Mouse (Mus musculus) limb, embryonic 12.5 days (tissue): ENCODE measurements around the gene Clec11a. TPM values are rescaled to one million over a fixed set of nuclear protein-coding genes. Genes with fewer than 3 reads are reported as not detected.
"Not testable (repeated sequence)": the region's sequence is repeated elsewhere in the genome, so short reads cannot be mapped to it uniquely, and the experiment has no call there.

Source experiments
- ATAC-seq: fragments of 200-750 bp; cut with Nextera tagmentation; 2 replicates; pipeline ENCODE4 v1.8.0; 2017; ENCODE audit warnings: low read depth, moderate TSS enrichment; ENCODE audit not compliant: insufficient number of reproducible peaks, insufficient read depth, low FRiP score, low TSS enrichment
- H3K27ac ChIP-seq: fragments of 300-500 bp; sonication (generic); 2 replicates; pipeline ENCODE4 v1.5.1; 2016; ENCODE audit warnings: mild to moderate bottlenecking, moderate library complexity
- H3K27me3 ChIP-seq: fragments of 300-500 bp; sonication (generic); 2 replicates; pipeline ENCODE4 v1.6.1; 2016; ENCODE audit warnings: mild to moderate bottlenecking, moderate library complexity
- H3K36me3 ChIP-seq: fragments of 300-500 bp; sonication (generic); 2 replicates; pipeline ENCODE4 v1.6.1; 2016; ENCODE audit warnings: mild to moderate bottlenecking, moderate library complexity
- H3K4me1 ChIP-seq: fragments of 300-500 bp; sonication (generic); replicated peaks from 2 replicates; pipeline ENCODE4 v1.6.1; 2016
- H3K4me2 ChIP-seq: fragments of 300-500 bp; sonication (generic); 2 replicates; pipeline ENCODE4 v1.6.1; 2016; ENCODE audit warnings: mild to moderate bottlenecking, moderate library complexity
- H3K4me3 ChIP-seq: fragments of 300-500 bp; sonication (generic); replicated peaks from 2 replicates; pipeline ENCODE4 v1.5.1; 2016; ENCODE audit warnings: mild to moderate bottlenecking
- H3K9ac ChIP-seq: fragments of 300-500 bp; sonication (generic); replicated peaks from 2 replicates; pipeline ENCODE4 v1.6.1; 2016; ENCODE audit warnings: mild to moderate bottlenecking, moderate library complexity
- H3K9me3 ChIP-seq: fragments of 300-500 bp; sonication (generic); 2 replicates; pipeline ENCODE4 v1.6.1; 2016; ENCODE audit warnings: mild to moderate bottlenecking, moderate library complexity
- WGBS: fragments of 180-500 bp; shearing (Covaris S2); methylation state at CpG from one replicate; pipeline ENCODE4 v1.1.7; 2016; 5-methylcytosine and 5-hydroxymethylcytosine counted together
- polyA plus RNA-seq: library from polyadenylated mRNA; unstranded; fragments of >200 nt; fragmentation: Nextera tagmentation; extraction: Ambion mirVana; gene quantifications from 2 replicates; pipeline ENCODE4 v1.2.1, GENCODE M21; 2016

The Clec11a gene
- polyA plus RNA-seq, 1 experiment from 2014 or later: 2.0 TPM

DNA sequence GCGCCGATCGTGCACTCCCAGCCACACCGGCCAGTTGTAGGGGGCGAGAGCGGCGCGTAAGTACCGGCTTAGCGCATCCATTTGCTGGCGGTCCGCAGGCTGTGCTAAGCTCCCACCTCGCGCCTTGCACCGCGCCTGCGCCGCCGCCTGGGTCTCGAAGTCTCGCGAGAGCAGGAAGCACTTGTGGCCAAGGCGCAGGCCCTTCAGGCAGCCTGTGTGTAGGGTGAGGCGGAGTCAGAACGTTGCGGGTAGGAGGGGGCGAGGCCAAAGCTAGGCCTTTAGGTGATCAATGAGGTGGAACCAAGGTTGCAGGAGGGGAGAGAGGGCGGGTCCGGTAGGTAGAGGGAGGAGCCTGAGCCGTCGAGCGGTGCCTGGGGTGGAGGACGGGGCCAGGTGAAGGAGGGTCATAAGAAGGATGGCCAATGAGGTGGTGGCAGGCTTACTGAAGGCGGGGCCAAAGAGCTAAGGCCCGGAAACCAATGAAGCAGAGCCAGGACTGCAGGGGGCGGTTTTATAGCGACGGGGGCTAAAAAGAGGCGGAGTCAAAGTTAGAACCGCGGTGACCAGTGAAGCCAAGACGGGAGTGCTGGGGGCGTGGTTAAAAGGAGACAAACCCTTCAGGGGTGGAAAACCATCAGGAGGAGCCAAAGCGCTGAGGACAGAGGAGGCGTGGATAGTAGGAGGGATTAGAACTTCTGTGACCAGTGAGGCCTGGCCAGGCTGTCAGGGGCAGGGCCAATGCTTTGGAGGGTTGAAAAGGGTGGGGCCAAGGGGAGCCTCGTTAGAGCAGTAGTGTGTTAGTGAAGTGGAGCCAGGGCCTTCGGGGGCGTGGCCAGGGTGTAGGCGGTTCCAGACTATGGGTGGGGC, 1.7 kb downstream of the Clec11a start:
- Histone ChIP-seq H3K4me1 (peaks cover 35% of the 10 kb centered on the region), H3K27ac (peak overlapping the region; percentile 94), H3K4me2 (peak overlapping the region; percentile 73), H3K36me3 (no peaks in the 10 kb centered on the region), H3K9ac (peak overlapping the region; percentile 89), H3K4me3 (peak overlapping the region; percentile 67), H3K9me3 (no peaks in the 10 kb centered on the region), H3K27me3 (peaks cover 37% of the 10 kb centered on the region)
- WGBS: under 1% methylated on average over 49 of the region's 49 CpGs
- peak; percentile 95 for ATAC-seq

DNA sequence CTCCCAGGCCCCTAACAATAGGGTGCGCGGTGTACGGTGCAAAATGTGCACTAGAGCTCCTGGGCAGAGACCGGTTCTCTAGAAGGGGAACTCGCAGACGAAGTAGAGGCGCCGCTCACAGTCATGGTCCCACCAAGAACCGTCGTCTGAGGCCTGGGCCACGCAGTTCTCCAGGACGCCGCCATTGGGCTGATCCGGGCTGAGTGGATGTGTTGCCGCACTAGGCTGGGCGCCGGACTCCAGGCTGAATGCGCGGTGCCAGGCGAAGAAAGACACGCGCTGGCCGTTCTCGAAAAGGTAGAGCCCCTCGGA, 2.3 kb downstream of the Clec11a start:
- Histone ChIP-seq H3K36me3 (no peaks in the 10 kb centered on the region), H3K9ac (peak overlapping the region; percentile 89), H3K9me3 (no peaks in the 10 kb centered on the region), H3K4me1 (peaks cover 35% of the 10 kb centered on the region), H3K27ac (peak overlapping the region; percentile 94), H3K4me3 (peak overlapping the region; percentile 67), H3K4me2 (peak overlapping the region; percentile 73), H3K27me3 (peaks cover 31% of the 10 kb centered on the region)
- ATAC-seq: peak; percentile 18
- under 1% methylated on average over 25 of the region's 25 CpGs for WGBS

DNA sequence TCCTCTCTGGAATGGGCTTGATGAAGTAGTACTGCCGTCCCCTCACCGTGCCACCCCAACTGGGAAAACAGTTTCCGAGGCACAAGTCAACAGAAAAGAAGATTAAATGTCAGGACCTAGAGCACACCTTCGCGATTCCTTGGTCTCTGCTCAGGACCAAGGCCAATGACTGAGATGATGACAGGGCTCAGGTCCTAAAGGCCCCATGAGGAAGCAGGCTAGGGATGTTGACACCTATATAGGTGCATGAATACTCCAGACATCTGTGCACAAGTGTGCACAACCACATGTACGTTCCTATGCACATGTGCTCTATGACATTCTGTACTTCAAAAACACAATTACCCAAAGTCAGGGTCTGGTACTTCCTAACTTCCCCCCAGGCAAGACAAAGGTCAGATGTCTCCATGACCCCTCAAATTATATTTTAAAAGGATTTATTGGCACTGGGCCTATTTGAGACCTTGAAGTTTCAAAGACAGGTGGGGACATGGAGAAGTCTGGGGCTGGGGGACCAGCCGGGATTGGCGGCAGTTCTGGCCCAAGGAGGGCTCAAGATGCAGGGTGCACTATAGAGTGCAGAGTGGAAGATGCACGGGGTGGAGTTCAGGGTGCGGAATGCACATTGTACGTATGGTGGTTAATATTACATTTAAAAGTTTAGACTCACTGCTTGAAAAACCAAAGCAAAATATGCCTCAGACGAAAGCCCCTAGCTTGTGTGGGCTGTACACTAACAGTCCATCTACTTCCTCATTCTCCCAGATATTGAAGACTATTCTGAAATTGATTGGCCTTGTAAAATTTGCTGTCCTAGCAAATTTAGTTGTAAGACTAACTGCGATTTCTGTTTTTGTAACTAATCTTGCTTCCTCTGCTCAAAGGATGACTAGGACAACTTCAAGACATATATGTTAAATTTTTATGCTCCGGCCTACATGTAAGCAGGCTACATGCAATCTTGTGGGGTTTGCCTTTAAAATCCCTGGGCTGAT, 3.1 kb downstream of the Clec11a start:
- ATAC-seq: no peak
- H3K4me3 ChIP-seq: peak overlapping the region; percentile 67
- WGBS: 88% methylated on average over 14 of the region's 14 CpGs
- H3K9ac ChIP-seq: peak overlapping the region; percentile 89
- H3K27me3 ChIP-seq: peaks cover 24% of the 10 kb centered on the region; the same call in 1 of the 2 replicates
- peaks cover 35% of the 10 kb centered on the region for H3K4me1 ChIP-seq
- peak overlapping the region; percentile 73 for H3K4me2 ChIP-seq
- peak overlapping the region; percentile 94 for H3K27ac ChIP-seq
- H3K9me3 ChIP-seq: no peaks in the 10 kb centered on the region
- H3K36me3 ChIP-seq: no peaks in the 10 kb centered on the region

DNA sequence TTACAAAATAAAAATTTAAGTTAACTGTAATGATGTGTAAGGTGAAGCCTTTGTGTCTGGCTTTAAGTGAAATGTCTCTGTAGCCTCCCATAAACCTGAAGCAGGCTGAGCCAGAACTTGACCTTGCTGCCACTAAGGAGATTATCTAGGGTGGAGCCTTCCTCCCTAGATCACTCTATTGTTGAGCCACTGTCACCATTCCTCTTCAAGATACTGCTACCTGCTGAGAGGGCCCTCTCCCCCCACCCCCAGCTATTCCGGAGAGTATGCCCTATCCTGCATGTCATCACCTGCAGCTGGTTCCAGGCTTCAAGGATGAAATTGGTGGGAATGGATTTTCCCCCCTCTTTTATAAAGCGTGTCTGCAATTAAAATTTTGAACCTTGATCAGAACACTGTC, 9.2 kb downstream of the Clec11a start:
- H3K27ac ChIP-seq, H3K4me1 ChIP-seq, H3K27me3 ChIP-seq, H3K4me2 ChIP-seq, H3K4me3 ChIP-seq, H3K36me3 ChIP-seq, ATAC-seq, H3K9ac ChIP-seq, H3K9me3 ChIP-seq: not testable (repeated sequence)
- WGBS: 83% methylated on average over 2 of the region's 2 CpGs

DNA sequence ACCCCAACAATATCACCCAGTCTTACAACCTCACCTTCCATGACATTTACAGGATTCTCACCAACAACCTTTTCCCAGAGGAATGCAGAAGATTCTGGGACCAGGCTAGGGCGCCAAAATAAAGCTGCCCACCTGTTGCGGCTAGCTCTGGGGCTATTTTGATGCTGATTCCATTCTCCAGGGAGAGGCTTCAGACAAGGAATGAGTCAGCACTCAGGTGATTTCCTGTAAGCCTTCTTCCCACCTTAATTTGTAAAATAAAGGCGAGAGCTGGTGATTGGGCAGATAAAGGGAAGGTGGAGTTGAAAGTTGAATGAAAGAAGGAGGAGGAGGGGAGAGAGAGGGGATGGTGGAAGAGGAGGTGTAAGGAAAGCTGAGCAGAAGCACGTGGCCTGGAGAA, 15.3 kb downstream of the Clec11a start:
- Histone ChIP-seq H3K4me2 (no peak overlapping the region), H3K9me3 (0 out of 2 replicates have a peak, but pooled peaks cover 5% of the 10 kb centered on the region), H3K27ac (no peak overlapping the region), H3K4me1 (no peaks in the 10 kb centered on the region), H3K27me3 (0 out of 2 replicates have a peak, but pooled peaks cover 5% of the 10 kb centered on the region), H3K9ac (no peak overlapping the region), H3K36me3 (no peaks in the 10 kb centered on the region), H3K4me3 (no peak overlapping the region)
- ATAC-seq: no peak
- 53% methylated on average over 4 of the region's 4 CpGs for WGBS

DNA sequence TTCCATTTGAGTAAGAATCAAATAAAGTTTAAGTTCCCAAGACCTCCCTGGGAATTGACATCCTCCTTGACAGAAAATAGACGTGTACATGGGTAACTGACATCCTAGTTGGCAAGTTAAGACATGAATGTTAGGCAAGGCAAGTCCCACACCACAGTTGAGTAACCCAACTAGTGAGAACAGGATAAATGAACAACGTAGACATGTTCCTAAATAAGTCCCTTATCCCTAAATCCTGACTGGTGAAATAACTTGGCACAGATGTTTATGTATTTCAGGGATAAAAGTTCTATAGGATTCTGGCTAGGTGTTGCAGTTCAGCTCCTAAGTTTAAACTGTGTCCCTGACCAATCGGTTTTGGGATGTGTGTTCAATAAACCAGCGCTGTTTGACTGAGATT, 15.7 kb downstream of the Clec11a start:
- H3K4me2 ChIP-seq: no peak overlapping the region
- 0 out of 2 replicates have a peak, but pooled peaks cover 2% of the 10 kb centered on the region for H3K27me3 ChIP-seq
- H3K4me3 ChIP-seq: no peak overlapping the region
- H3K27ac ChIP-seq: no peak overlapping the region
- no peak overlapping the region for H3K9ac ChIP-seq
- 0 out of 2 replicates have a peak, but pooled peaks cover 5% of the 10 kb centered on the region for H3K9me3 ChIP-seq
- ATAC-seq: no peak
- H3K36me3 ChIP-seq: no peaks in the 10 kb centered on the region
- no peaks in the 10 kb centered on the region for H3K4me1 ChIP-seq
- 73% methylated on average over 4 of the region's 4 CpGs for WGBS

DNA sequence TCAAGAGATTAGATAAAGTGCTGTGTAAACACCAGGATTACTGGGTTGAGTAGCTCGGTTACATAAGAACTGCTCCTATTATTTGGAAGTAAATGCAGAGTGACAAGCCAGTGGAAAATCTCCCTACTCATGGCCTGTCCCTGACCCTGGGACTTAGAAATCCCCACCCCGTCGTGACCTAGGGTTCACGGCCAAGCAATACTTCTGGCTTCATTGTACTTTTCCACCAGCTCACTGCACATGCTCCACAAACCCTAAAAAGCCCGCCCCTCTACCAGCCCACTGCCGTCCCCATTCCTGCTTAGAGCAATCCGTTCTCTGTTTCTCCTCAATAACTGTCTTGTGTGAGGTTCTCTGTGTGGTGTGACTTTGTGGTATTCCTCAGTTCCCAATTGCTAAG, 18.9 kb downstream of the Clec11a start:
- ATAC-seq: no peak
- Histone ChIP-seq H3K9ac (no peak overlapping the region), H3K9me3 (0 out of 2 replicates have a peak, but pooled peaks cover 5% of the 10 kb centered on the region), H3K4me1 (no peaks in the 10 kb centered on the region), H3K27ac (no peak overlapping the region), H3K36me3 (no peaks in the 10 kb centered on the region), H3K27me3 (0 out of 2 replicates have a peak, but pooled peaks cover 6% of the 10 kb centered on the region), H3K4me2 (no peak overlapping the region), H3K4me3 (no peak overlapping the region)
- 82% methylated on average over 7 of the region's 7 CpGs for WGBS

DNA sequence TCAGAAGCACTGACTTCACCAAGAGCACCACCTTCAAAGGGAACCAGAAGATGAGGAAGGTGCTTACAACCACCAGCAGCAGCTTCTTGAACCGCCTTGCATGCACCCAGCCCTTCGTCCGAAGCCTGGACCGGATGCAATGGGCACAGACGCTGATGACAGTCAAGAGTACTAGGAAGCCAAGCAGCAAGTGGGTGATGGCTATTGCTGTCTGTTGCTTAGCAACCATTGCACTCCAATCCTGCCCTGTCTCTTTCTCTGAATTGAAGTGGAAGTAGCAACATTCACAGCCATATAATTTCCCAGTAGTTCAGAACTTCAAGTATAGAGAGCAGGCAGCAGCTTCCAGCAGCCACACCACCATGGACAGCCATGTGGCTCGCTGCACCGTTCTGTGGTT, 25.1 kb downstream of the Clec11a start:
- WGBS: 81% methylated on average over 7 of the region's 7 CpGs
- 0 out of 2 replicates have a peak, but pooled peaks cover 1% of the 10 kb centered on the region for H3K9me3 ChIP-seq
- H3K4me3 ChIP-seq: no peak overlapping the region
- no peak overlapping the region for H3K4me2 ChIP-seq
- H3K4me1 ChIP-seq: no peaks in the 10 kb centered on the region
- H3K27me3 ChIP-seq: peaks cover 11% of the 10 kb centered on the region
- no peak overlapping the region for H3K9ac ChIP-seq
- ATAC-seq: no peak
- H3K36me3 ChIP-seq: no peaks in the 10 kb centered on the region
- H3K27ac ChIP-seq: no peak overlapping the region

DNA sequence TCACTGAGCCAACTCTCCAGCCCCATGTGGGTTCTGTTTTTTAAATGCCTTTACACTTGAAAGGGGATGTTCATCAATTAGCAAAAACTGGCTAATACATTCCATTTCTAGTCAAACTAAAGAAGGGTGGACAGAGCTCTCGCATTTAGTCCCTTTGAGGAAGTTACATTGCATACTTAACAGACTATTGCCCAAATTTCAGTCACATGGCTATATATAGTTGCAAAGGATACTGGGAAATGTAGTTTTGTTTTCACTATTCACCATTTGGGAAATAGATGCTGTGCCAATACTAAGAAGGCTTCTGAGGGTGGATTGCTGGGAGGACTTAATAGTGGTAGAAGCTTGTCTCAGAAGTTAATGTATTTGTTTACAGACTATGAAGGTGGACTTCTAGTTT, 25.7 kb downstream of the Clec11a start:
- no peak for ATAC-seq
- H3K27me3 ChIP-seq: peaks cover 18% of the 10 kb centered on the region
- WGBS: 67% methylated on average over 1 of the region's 1 CpGs
- H3K4me1 ChIP-seq: no peaks in the 10 kb centered on the region
- H3K9me3 ChIP-seq: no peaks in the 10 kb centered on the region
- no peak overlapping the region for H3K9ac ChIP-seq
- no peaks in the 10 kb centered on the region for H3K36me3 ChIP-seq
- H3K4me3 ChIP-seq: no peak overlapping the region
- H3K4me2 ChIP-seq: no peak overlapping the region
- H3K27ac ChIP-seq: no peak overlapping the region

DNA sequence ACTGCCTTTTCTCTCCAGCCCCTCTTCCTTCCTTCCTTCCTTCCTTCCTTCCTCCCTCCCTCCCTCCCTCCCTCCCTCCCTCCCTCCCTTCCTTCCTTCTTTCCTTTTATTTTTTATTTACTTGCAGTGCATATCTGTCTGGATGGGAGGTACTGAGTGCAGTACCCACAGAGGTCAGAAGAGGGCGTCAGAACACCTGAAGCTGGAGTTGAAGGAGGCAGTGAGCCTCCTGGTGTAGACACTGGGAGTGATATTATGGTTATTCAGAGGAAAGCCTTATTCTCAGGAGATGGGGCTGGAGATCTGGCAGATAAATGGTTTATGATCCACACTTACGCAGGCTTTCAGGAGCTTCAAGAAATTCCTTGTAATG, 29.5 kb downstream of the Clec11a start:
- no peak for ATAC-seq
- H3K9me3 ChIP-seq: no peaks in the 10 kb centered on the region
- 40% methylated on average over 2 of the region's 2 CpGs for WGBS
- H3K36me3 ChIP-seq: no peaks in the 10 kb centered on the region
- H3K4me2 ChIP-seq: no peak overlapping the region
- H3K27me3 ChIP-seq: peaks cover 49% of the 10 kb centered on the region
- no peak overlapping the region for H3K4me3 ChIP-seq
- H3K4me1 ChIP-seq: no peaks in the 10 kb centered on the region
- no peak overlapping the region for H3K27ac ChIP-seq
- no peak overlapping the region for H3K9ac ChIP-seq
